Mouse (Mus musculus): ENCODE data around the gene Olfr194. TPM values are rescaled to one million over a fixed set of nuclear protein-coding genes. Genes with fewer than 3 reads are reported as not detected.
"Not testable (repeated sequence)": the region's sequence is repeated elsewhere in the genome, so short reads cannot be mapped to it uniquely, and the experiment has no call there.

The Olfr194 gene
- 0.04 and 0.15 TPM in 2 replicates for polyA plus RNA-seq (2012; rRNA removed)

DNA sequence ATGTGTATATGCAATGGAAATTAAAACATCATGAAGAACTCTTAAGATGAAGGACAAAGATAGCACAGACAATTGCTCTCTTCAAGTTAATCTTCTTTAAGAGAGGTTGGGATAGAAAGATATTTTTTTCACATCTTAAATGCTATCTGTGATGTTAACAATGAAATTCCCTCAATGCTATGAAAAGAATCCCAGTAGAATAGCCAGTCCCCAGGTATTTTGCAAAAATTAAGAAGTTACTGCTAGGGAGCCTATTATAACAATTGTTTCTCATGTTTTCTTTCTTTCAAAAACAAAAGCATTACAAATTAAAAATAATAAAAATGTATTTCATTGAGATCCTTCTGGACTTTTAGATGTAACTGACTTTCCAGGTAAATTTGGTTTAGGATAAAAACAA lies at the start of gene Olfr194:
Gene Olfr194, minus strand, starts transcription at position 101 of the 400 bp plus-strand sequence.
- no peaks in the 10 kb centered on the region for H3K27me3 ChIP-seq (ENCODE audit: control insufficient read depth, insufficient read depth, low read length)
- no peak for TF ChIP-seq POLR2A (IDR thresholded peaks at IDR 0.05; ENCODE audit: control insufficient read depth, low read depth, low read length)
- TF ChIP-seq CTCF (IDR thresholded peaks at IDR 0.05; ENCODE audit: control insufficient read depth, insufficient read depth, insufficient replicate concordance, low read depth, low read length) = no peak
- no peaks in the 10 kb centered on the region for H3K36me3 ChIP-seq (ENCODE audit: control insufficient read depth, insufficient read depth, low read length)
- H3K4me3 ChIP-seq (ENCODE audit: control insufficient read depth, low read depth, low read length) = no peak within 1 kb of the TSS
- no peak within 1 kb of the TSS for H3K27ac ChIP-seq (ENCODE audit: control insufficient read depth, insufficient read depth, low read depth, low read length)
- no peaks in the 10 kb centered on the region for H3K4me1 ChIP-seq (ENCODE audit: control insufficient read depth, insufficient read depth, low read length)

- H3K27ac ChIP-seq (ENCODE audit: control insufficient read depth, insufficient read depth, low read depth, low read length) = no peak within 1 kb of the TSS
- H3K4me3 ChIP-seq (ENCODE audit: control insufficient read depth, low read depth, low read length) = no peak within 1 kb of the TSS
- no peak for TF ChIP-seq POLR2A (IDR thresholded peaks at IDR 0.05; ENCODE audit: control insufficient read depth, low read depth, low read length)
- no peak for TF ChIP-seq CTCF (IDR thresholded peaks at IDR 0.05; ENCODE audit: control insufficient read depth, insufficient read depth, insufficient replicate concordance, low read depth, low read length)
- no peaks in the 10 kb centered on the region for H3K4me1 ChIP-seq (ENCODE audit: control insufficient read depth, insufficient read depth, low read length)
- no peaks in the 10 kb centered on the region for H3K27me3 ChIP-seq (ENCODE audit: control insufficient read depth, insufficient read depth, low read length)
- H3K36me3 ChIP-seq (ENCODE audit: control insufficient read depth, insufficient read depth, low read length) = no peaks in the 10 kb centered on the region
Measured at GRCm38 (mm10) chr16:59170354-59170753, 49.5 kb upstream of the Olfr194 start, which contains the start of gene Olfr196. TSS of gene Olfr196 (minus strand) at chr16:59170454.

GRCm38 (mm10) chr16:59151996-59152395 lies 31.1 kb upstream of the Olfr194 start:
- Histone ChIP-seq H3K27ac (ENCODE audit: control insufficient read depth, insufficient read depth, low read depth, low read length) (no peak overlapping the region), H3K36me3 (ENCODE audit: control insufficient read depth, insufficient read depth, low read length) (no peaks in the 10 kb centered on the region), H3K27me3 (ENCODE audit: control insufficient read depth, insufficient read depth, low read length) (no peaks in the 10 kb centered on the region), H3K4me1 (ENCODE audit: control insufficient read depth, insufficient read depth, low read length) (no peaks in the 10 kb centered on the region), H3K4me3 (ENCODE audit: control insufficient read depth, low read depth, low read length) (no peak overlapping the region)
- no peak for TF ChIP-seq CTCF (IDR thresholded peaks at IDR 0.05; ENCODE audit: control insufficient read depth, insufficient read depth, insufficient replicate concordance, low read depth, low read length)
- no peak for TF ChIP-seq POLR2A (IDR thresholded peaks at IDR 0.05; ENCODE audit: control insufficient read depth, low read depth, low read length)

- H3K4me1 ChIP-seq (ENCODE audit: control insufficient read depth, insufficient read depth, low read length) = no peaks in the 10 kb centered on the region
- H3K27me3 ChIP-seq (ENCODE audit: control insufficient read depth, insufficient read depth, low read length) = no peaks in the 10 kb centered on the region
- no peak within 1 kb of the TSS for H3K4me3 ChIP-seq (ENCODE audit: control insufficient read depth, low read depth, low read length)
- TF ChIP-seq POLR2A (IDR thresholded peaks at IDR 0.05; ENCODE audit: control insufficient read depth, low read depth, low read length) = no peak
- H3K36me3 ChIP-seq (ENCODE audit: control insufficient read depth, insufficient read depth, low read length) = no peaks in the 10 kb centered on the region
- H3K27ac ChIP-seq (ENCODE audit: control insufficient read depth, insufficient read depth, low read depth, low read length) = no peak within 1 kb of the TSS
Measured at GRCm38 (mm10) chr16:59146746-59147145, 25.9 kb upstream of the Olfr194 start, which contains the start of gene Olfr195. TSS of gene Olfr195 (plus strand) at chr16:59147046.

DNA sequence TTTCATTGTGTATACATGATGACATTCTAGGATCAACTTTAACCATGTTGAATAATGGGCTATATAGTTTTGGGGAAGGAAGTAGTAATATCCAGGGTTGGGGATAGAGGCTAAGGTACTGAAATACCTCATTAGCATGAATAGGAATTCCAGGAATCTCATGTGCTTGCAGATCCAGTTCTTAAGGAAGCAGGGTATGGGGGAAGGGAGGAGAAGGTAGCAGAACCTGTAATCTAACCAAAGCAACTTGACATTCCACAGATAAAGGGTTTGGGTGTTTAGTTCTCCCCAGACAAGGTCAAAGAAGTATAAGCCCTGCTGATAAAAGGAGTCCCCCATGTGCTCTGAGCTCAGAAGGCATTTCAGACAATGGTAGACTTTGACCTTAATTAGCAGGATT lies 20.2 kb upstream of the Olfr194 start:
- Histone ChIP-seq H3K4me1 (ENCODE audit: control insufficient read depth, insufficient read depth, low read length) (no peaks in the 10 kb centered on the region), H3K36me3 (ENCODE audit: control insufficient read depth, insufficient read depth, low read length) (no peaks in the 10 kb centered on the region), H3K27ac (ENCODE audit: control insufficient read depth, insufficient read depth, low read depth, low read length) (no peak overlapping the region), H3K27me3 (ENCODE audit: control insufficient read depth, insufficient read depth, low read length) (no peaks in the 10 kb centered on the region), H3K4me3 (ENCODE audit: control insufficient read depth, low read depth, low read length) (no peak overlapping the region)
- TF ChIP-seq POLR2A (IDR thresholded peaks at IDR 0.05; ENCODE audit: control insufficient read depth, low read depth, low read length) (no peak), CTCF (IDR thresholded peaks at IDR 0.05; ENCODE audit: control insufficient read depth, insufficient read depth, insufficient replicate concordance, low read depth, low read length) (no peak)

DNA sequence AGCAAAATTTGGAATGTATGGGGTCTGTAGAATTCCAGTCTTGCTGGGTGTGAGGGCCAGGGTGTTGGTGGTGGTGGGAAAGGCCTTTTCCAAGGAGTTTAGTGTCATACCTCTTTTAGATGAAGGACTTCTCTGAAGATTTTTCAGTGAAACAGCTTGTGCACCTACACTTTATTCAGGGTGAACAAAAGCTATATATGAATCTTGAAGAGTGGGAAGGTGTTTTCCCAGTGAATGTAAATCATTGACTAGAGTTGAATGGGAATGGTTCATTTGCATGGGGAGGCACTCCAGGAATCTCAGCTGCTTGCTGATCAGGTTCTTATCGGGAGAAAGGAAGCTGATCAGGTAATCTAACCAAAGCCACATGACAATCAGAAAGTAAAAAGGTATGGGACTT lies 9.9 kb upstream of the Olfr194 start:
- H3K4me1 ChIP-seq (ENCODE audit: control insufficient read depth, insufficient read depth, low read length) = no peaks in the 10 kb centered on the region
- no peak overlapping the region for H3K27ac ChIP-seq (ENCODE audit: control insufficient read depth, insufficient read depth, low read depth, low read length)
- H3K4me3 ChIP-seq (ENCODE audit: control insufficient read depth, low read depth, low read length) = no peak overlapping the region
- TF ChIP-seq POLR2A (IDR thresholded peaks at IDR 0.05; ENCODE audit: control insufficient read depth, low read depth, low read length) = no peak
- TF ChIP-seq CTCF (IDR thresholded peaks at IDR 0.05; ENCODE audit: control insufficient read depth, insufficient read depth, insufficient replicate concordance, low read depth, low read length) = no peak
- no peaks in the 10 kb centered on the region for H3K27me3 ChIP-seq (ENCODE audit: control insufficient read depth, insufficient read depth, low read length)
- no peaks in the 10 kb centered on the region for H3K36me3 ChIP-seq (ENCODE audit: control insufficient read depth, insufficient read depth, low read length)

DNA sequence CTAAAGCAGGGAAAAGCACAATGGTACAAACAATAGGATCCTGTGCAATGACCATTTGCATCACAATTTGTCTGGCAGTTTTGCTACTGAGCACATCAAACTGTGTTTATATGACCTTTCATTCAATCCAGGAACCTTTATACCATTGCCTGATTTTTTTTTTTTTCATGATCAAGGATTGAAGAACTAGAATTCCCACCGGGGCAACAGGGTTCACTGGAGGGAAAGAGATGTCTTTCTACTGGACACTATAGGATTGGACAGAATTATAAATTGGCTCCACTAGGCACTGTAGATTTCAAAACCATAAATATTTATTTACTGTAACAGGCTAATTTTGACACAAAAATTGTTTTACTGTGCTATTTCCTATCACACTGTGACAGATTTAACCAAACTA lies 9.1 kb downstream of the Olfr194 start, which contains the start of gene Olfr193:
Gene Olfr193, minus strand, starts transcription at position 101 of the 400 bp plus-strand sequence.
- no peak within 1 kb of the TSS for H3K27ac ChIP-seq (ENCODE audit: control insufficient read depth, insufficient read depth, low read depth, low read length)
- TF ChIP-seq CTCF (IDR thresholded peaks at IDR 0.05; ENCODE audit: control insufficient read depth, insufficient read depth, insufficient replicate concordance, low read depth, low read length) (no peak), POLR2A (IDR thresholded peaks at IDR 0.05; ENCODE audit: control insufficient read depth, low read depth, low read length) (no peak)
- no peaks in the 10 kb centered on the region for H3K4me1 ChIP-seq (ENCODE audit: control insufficient read depth, insufficient read depth, low read length)
- H3K36me3 ChIP-seq (ENCODE audit: control insufficient read depth, insufficient read depth, low read length) = no peaks in the 10 kb centered on the region
- no peak within 1 kb of the TSS for H3K4me3 ChIP-seq (ENCODE audit: control insufficient read depth, low read depth, low read length)
- no peaks in the 10 kb centered on the region for H3K27me3 ChIP-seq (ENCODE audit: control insufficient read depth, insufficient read depth, low read length)

- H3K4me1 ChIP-seq (ENCODE audit: control insufficient read depth, insufficient read depth, low read length); H3K36me3 ChIP-seq (ENCODE audit: control insufficient read depth, insufficient read depth, low read length); H3K27me3 ChIP-seq (ENCODE audit: control insufficient read depth, insufficient read depth, low read length); H3K27ac ChIP-seq (ENCODE audit: control insufficient read depth, insufficient read depth, low read depth, low read length); H3K4me3 ChIP-seq (ENCODE audit: control insufficient read depth, low read depth, low read length): not testable (repeated sequence)
Measured at GRCm38 (mm10) chr16:59108522-59108921, 12.3 kb downstream of the Olfr194 start.
